Mouse (Mus musculus): ENCODE data around the gene Plk5.

Gene Plk5

DNA sequence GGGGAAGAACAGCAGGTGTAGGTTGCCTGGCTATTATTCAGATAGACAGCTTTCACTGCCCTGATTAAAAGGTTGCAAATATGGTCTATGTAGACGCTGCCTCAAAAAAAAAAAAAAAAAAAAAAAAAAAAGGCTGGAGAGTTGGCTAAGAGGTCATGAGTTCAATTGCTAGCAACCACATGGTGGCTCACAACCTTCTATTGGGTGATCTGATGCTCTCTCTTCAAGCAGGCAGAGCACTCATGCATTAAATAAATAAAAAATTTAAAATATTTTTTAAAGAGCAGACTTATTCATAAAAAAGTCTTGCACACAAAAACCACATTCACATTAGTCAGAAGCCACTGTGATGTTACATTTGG lies 41.9 kb downstream of the Plk5 start:
- in situ Hi-C loops (cut with MboI; ENCODE audit: low pct_unique_long_range_greater_than_20kb in 1 of 2, low sequenced_read_pairs in 2 of 2, unreplicated experiment in 1 of 2): no loop called here

GRCm38 (mm10) chr10:80398719-80399190 lies 42.5 kb downstream of the Plk5 start:
- in situ Hi-C loops (cut with MboI; ENCODE audit: low pct_unique_long_range_greater_than_20kb in 1 of 2, low sequenced_read_pairs in 2 of 2, unreplicated experiment in 1 of 2): no loop called here

DNA sequence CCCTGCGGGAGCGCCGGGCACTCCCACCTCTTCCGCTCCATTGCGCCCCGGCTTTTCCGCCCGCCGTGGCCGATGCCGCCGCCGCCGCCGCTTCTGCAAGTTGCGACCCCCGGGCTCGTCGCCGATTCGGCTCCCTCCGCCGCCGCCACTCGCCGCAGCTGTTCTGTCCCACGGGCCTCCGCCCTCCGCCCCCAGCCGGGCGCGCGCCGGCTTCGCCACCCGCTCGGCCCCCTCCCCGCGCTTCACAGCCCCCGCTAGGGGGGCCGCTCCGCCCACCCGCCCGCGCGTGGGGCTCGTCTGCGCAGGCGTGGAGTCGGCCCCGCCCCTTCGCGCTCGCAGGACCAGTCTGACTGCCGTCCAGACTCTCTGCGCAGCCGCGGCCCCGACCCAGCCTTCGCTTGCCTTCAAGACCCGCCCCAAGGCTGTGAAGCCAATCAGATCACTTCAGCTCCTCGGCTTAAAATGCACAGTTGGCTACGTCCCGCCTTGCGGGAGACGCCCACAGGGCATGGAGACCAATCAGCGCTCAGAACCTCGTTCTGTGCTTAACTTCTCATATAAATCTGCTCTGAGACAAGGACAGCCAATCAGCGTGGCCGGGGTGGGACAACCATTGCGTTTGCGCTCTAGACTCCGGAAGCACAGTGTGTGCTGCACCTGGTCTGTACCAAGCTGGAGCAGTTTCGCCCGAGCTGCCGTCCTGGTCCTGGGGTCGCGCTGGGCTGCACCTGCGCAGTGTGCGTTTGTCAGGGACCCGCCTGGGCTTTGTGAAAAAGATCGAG lies 43.1 kb downstream of the Plk5 start, which contains the start of gene Mbd3:
TSS of gene Mbd3 (minus strand) at position 360 of the 782 bp plus-strand sequence.
- in situ Hi-C loops (cut with MboI; ENCODE audit: low pct_unique_long_range_greater_than_20kb in 1 of 2, low sequenced_read_pairs in 2 of 2, unreplicated experiment in 1 of 2): no loop called here

DNA sequence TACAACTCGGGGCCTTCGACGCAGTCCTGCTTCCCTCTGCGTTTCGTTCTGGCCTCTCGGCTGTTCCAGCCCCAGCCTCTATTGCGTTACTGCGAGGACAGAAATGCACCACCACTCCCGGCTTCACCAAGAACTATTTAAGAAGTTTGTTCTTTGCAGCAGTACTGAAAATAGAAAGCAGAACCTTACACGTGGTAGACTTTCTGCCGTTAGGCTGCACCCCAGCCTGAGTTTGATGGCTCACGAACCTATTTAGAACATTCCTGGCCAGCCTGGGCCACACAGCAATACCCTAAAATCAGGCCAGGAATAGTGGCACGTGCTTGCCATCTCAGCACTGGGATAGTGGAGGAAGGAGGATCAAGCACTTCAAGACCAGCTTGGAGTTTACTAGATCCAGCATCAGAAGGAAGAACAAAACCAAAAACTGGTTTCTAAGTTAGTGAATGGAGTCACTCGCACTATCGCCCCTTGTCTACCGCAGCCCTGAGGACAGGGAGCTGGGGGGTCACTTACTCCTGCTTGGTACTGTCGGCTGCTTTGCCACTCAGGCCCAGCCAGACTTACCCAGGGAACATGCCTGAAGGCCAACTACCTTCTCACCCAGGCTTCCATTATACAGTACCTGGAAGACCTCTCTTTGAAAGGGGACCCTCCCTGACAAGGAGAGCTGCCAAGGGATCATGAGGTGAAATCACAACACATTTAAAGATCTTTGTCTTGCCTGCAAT lies 43.9 kb downstream of the Plk5 start:
- in situ Hi-C loops (cut with MboI; ENCODE audit: low pct_unique_long_range_greater_than_20kb in 1 of 2, low sequenced_read_pairs in 2 of 2, unreplicated experiment in 1 of 2): no loop called here

- in situ Hi-C loops (cut with MboI; ENCODE audit: low pct_unique_long_range_greater_than_20kb in 1 of 2, low sequenced_read_pairs in 2 of 2, unreplicated experiment in 1 of 2): no loop called here
These were observed 44.5 kb downstream of the Plk5 start for GRCm38 (mm10) chr10:80400704-80401161.

DNA sequence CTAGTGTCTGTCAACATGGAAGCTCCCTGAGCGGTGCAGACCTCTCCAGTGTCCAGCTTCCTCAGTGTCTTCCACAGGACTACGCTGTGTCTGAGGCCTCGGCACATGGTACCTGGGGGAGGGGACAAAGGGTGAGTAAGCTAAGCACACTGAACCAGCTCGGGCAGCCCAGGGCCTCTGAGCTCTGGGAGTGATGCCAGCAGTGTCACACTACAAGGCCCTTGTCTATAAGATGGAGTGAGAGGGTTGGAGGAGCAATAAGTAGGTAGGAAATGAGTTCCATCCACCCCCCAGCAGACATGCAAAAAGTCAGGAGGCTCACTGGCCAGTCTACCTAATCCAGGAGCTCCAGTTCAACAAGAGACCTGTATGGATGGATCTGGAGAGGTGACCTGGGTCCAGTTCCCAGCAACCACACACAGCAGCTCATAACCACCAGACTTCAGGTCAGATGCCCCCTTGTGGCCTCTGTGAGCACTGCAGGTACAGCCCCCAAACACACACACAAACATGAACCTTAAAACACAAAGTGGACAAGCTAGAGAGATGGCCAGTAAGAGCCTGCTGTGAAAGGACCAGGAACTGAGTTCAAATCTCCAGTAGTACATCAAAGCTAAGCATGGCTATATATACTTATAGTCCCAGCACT lies 46.9 kb downstream of the Plk5 start:
- in situ Hi-C loops (cut with MboI; ENCODE audit: low pct_unique_long_range_greater_than_20kb in 1 of 2, low sequenced_read_pairs in 2 of 2, unreplicated experiment in 1 of 2): no loop called here

GRCm38 (mm10) chr10:80405481-80406173 lies 49.4 kb downstream of the Plk5 start:
- in situ Hi-C loops (cut with MboI; ENCODE audit: low pct_unique_long_range_greater_than_20kb in 1 of 2, low sequenced_read_pairs in 2 of 2, unreplicated experiment in 1 of 2): no loop called here

DNA sequence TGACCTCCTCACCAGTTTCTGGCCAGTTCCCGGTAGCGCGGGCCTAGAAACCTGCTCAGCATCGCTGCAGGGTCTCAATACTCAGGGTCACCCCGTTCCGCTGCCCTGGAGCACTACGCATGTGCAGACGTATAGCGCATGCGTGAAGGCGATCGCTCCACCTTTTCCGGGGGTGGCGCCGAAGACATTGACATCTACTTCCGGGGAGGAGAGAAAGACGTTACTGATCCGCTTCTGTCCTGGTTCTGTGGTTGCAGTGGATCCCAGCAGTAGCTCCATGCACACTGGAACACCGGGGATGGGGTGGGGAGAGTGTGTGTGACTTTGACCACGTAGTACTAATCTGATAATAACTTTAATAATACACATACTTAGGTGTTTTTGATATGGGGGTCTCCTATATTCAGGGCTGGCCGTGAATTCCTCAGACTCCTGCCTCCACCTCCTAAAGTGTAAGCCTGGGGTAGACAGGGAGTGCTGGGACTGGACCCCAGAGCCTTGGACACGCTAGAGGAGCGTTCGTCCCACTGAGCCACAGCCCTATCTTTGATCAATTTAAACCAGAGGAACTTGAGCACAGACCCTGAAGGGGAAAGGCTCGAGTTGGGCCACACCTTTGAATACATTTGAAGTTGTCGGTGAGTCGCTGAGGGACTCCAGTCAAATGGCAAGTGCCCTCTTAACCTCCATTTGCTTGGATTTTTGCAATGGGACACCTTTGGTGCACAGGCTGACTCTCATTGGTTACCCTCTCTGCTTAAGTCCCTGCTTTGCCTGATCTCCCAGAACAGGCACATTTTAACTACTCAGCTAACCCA lies 50.6 kb downstream of the Plk5 start, which contains the start of gene Uqcr11:
TSS of gene Uqcr11 (minus strand) at position 147 of the 818 bp plus-strand sequence.
- in situ Hi-C loops (cut with MboI; ENCODE audit: low pct_unique_long_range_greater_than_20kb in 1 of 2, low sequenced_read_pairs in 2 of 2, unreplicated experiment in 1 of 2): no loop called here

DNA sequence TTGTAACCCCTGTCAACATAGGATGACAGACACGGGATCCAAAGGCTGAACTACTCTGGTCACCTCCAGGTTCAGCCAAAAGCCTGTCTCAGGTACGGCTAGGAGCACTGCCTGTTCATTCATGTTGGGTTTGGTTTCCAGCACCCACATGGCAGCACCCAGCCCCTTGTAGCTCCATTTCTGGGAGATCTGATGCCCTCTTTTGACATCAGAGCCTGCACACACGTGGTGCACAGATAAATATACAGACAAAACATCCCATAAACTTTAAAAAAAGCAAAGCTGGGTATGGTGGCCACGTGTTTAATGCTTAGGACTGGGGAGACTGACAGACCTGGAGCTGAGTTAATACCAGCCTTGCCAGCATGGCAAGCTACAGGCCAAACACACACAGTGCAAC lies 51.7 kb downstream of the Plk5 start:
- in situ Hi-C loops (cut with MboI; ENCODE audit: low pct_unique_long_range_greater_than_20kb in 1 of 2, low sequenced_read_pairs in 2 of 2, unreplicated experiment in 1 of 2): no loop called here

GRCm38 (mm10) chr10:80412656-80413541 lies 56.6 kb downstream of the Plk5 start:
- in situ Hi-C loops (cut with MboI; ENCODE audit: low pct_unique_long_range_greater_than_20kb in 1 of 2, low sequenced_read_pairs in 2 of 2, unreplicated experiment in 1 of 2): no loop called here

All from mouse embryonic stem cell (cell line).